Mouse (Mus musculus): Measurements from ENCODE around the gene Bnip2.
"Not testable (repeated sequence)": the region's sequence is repeated elsewhere in the genome, so short reads cannot be mapped to it uniquely, and the experiment has no call there.

Bnip2 gene

GRCm38 (mm10) chr9:70010781-70011473 lies 21.7 kb downstream of the Bnip2 start:
- DNase-seq (ENCODE audit: low read depth, low spot score): no peak

- DNase-seq (ENCODE audit: low read depth, low spot score): no peak
Observed at GRCm38 (mm10) chr9:70011537-70012407, 22.5 kb downstream of the Bnip2 start.

GRCm38 (mm10) chr9:70012408-70012901 lies 23.2 kb downstream of the Bnip2 start, which contains the start of gene Gtf2a2:
Gene Gtf2a2, plus strand, starts transcription at chr9:70012550.
- peak; percentile 97 for DNase-seq (ENCODE audit: low read depth, low spot score)

GRCm38 (mm10) chr9:70015632-70016031 lies 26.4 kb downstream of the Bnip2 start:
- DNase-seq (ENCODE audit: low read depth, low spot score): no peak

- peak; percentile 52 for DNase-seq (ENCODE audit: low read depth, low spot score)
Observed at GRCm38 (mm10) chr9:70018879-70019278, 29.6 kb downstream of the Bnip2 start.

- no peak for DNase-seq (ENCODE audit: low read depth, low spot score)
Observed at GRCm38 (mm10) chr9:70021610-70022009, 32.3 kb downstream of the Bnip2 start.

GRCm38 (mm10) chr9:70022083-70022482 lies 32.8 kb downstream of the Bnip2 start:
- DNase-seq (ENCODE audit: low read depth, low spot score): no peak

- DNase-seq (ENCODE audit: low read depth, low spot score): not testable (repeated sequence)
Observed at GRCm38 (mm10) chr9:70023615-70024014, 34.3 kb downstream of the Bnip2 start.

- peak; percentile 37 for DNase-seq (ENCODE audit: low read depth, low spot score)
Observed at GRCm38 (mm10) chr9:70024648-70025047, 35.4 kb downstream of the Bnip2 start.

GRCm38 (mm10) chr9:70025365-70026012 lies 36.2 kb downstream of the Bnip2 start:
- DNase-seq (ENCODE audit: low read depth, low spot score): no peak

- no peak for DNase-seq (ENCODE audit: low read depth, low spot score)
Observed at GRCm38 (mm10) chr9:70032167-70032566, 42.9 kb downstream of the Bnip2 start.

- no peak for DNase-seq (ENCODE audit: low read depth, low spot score)
Observed at GRCm38 (mm10) chr9:70033056-70033455, 43.8 kb downstream of the Bnip2 start.

GRCm38 (mm10) chr9:70034702-70035101 lies 45.4 kb downstream of the Bnip2 start:
- no peak for DNase-seq (ENCODE audit: low read depth, low spot score)

- peak; percentile 54 for DNase-seq (ENCODE audit: low read depth, low spot score)
Observed at GRCm38 (mm10) chr9:70036646-70037045, 47.4 kb downstream of the Bnip2 start.

- DNase-seq (ENCODE audit: low read depth, low spot score): no peak
Observed at GRCm38 (mm10) chr9:70037988-70038387, 48.7 kb downstream of the Bnip2 start, which contains the start of gene Gcnt3. Gene Gcnt3, minus strand, starts transcription at chr9:70038088.

GRCm38 (mm10) chr9:70039597-70040385 lies 50.5 kb downstream of the Bnip2 start:
- DNase-seq (ENCODE audit: low read depth, low spot score): no peak

- DNase-seq (ENCODE audit: low read depth, low spot score): peak; percentile 63
Observed at GRCm38 (mm10) chr9:70040570-70040969, 51.3 kb downstream of the Bnip2 start.

- peak; percentile 43 for DNase-seq (ENCODE audit: low read depth, low spot score)
Observed at GRCm38 (mm10) chr9:70042137-70042536, 52.9 kb downstream of the Bnip2 start.

- DNase-seq (ENCODE audit: low read depth, low spot score): no peak
Observed at GRCm38 (mm10) chr9:70042935-70043334, 53.7 kb downstream of the Bnip2 start.

GRCm38 (mm10) chr9:70044865-70045264 lies 55.6 kb downstream of the Bnip2 start:
- DNase-seq (ENCODE audit: low read depth, low spot score): no peak

GRCm38 (mm10) chr9:70046255-70046654 lies 57.0 kb downstream of the Bnip2 start:
- DNase-seq (ENCODE audit: low read depth, low spot score): no peak

Data from ZHBTc4 (cell line).